Mouse (Mus musculus) forebrain, embryonic 14.5 days (tissue): ENCODE measurements at regions not wholly inside any gene's neighbourhood (a gene's known extent, or its start where the extent isn't known, plus 50 kb on each side); places are given as distances from the start of the nearest gene placed in this dataset.

ENCODE experiments used
- ATAC-seq: fragments of 200-750 bp; cut with Nextera tagmentation; 2 replicates; pipeline ENCODE4 v1.8.0; 2017; ENCODE audit warnings: mild to moderate bottlenecking, moderate library complexity
- DNase-seq: peaks from one replicate; pipeline ENCODE4 v3.0.0-alpha.2; 2015; ENCODE audit warnings: low spot score
- H3K27ac ChIP-seq: fragments of 300-500 bp; sonication (generic); 2 replicates; pipeline ENCODE4 v1.5.1; 2014; ENCODE audit warnings: low read depth, mild to moderate bottlenecking, control low read depth, low read length, moderate library complexity
- H3K27me3 ChIP-seq: fragments of 300-500 bp; sonication (generic); replicated peaks from 2 replicates; pipeline ENCODE4 v1.6.1; 2014; ENCODE audit warnings: low read length, control low read depth, mixed read lengths; ENCODE audit not compliant: control insufficient read depth, insufficient read depth
- H3K36me3 ChIP-seq: fragments of 300-500 bp; sonication (generic); 2 replicates; pipeline ENCODE4 v1.6.1; 2014; ENCODE audit warnings: low read length, control low read depth; ENCODE audit not compliant: control insufficient read depth, insufficient read depth
- H3K4me1 ChIP-seq: fragments of 300-500 bp; sonication (generic); 2 replicates; pipeline ENCODE4 v1.6.1; 2014; ENCODE audit warnings: antibody characterized with exemption, low read length, control low read depth; ENCODE audit not compliant: control insufficient read depth, insufficient read depth
- H3K4me2 ChIP-seq: fragments of 300-500 bp; sonication (generic); 2 replicates; pipeline ENCODE4 v1.6.1; 2014; ENCODE audit warnings: mild to moderate bottlenecking, control low read depth, low read length
- H3K4me3 ChIP-seq: fragments of 300-500 bp; sonication (generic); 2 replicates; pipeline ENCODE4 v1.5.1; 2014; ENCODE audit warnings: low read depth, low read length, control low read depth
- H3K9ac ChIP-seq: fragments of 300-500 bp; sonication (generic); 2 replicates; pipeline ENCODE4 v1.6.1; 2014; ENCODE audit warnings: mild to moderate bottlenecking, low read length, control low read depth, moderate library complexity
- H3K9me3 ChIP-seq: fragments of 300-500 bp; sonication (generic); replicated peaks from 2 replicates; pipeline ENCODE4 v1.6.1; 2016; ENCODE audit warnings: low read length, control low read depth, mixed read lengths; ENCODE audit not compliant: control insufficient read depth
- WGBS: fragments of 180-500 bp; shearing (Covaris S2); extraction: QIAGEN DNeasy Blood & Tissue Kit; methylation state at CpG from one replicate; pipeline ENCODE4 v1.1.7; 2014; 5-methylcytosine and 5-hydroxymethylcytosine counted together

DNA sequence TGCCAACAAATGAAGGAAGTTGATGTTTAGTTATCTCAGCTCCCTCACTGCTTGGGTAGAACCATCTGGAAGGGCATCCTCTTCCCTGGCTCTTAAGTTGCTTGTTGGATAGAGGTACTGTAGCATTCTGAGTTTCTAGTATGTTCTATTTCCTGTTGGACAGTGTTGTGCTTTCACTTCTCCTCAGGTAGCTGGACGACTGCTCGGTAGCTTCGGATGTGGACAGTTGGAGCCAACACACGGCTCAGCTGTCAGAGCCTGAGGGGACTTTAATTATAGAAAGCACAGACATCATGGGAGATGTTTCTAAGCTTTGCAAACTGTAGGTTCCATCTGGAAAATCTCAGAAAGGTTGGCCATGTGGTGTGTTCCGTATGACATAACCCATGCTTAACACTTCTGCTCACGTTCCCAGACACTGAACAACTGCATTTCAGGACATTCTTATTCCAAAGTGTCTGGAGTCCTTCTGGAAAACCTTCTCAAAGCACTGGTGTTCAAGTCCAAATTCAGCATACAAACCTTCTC lies 233.8 kb upstream of the Lrtm1 start:
- no peak overlapping the region for H3K4me2 ChIP-seq
- ATAC-seq (no peak), DNase-seq (no peak)
- no peaks in the 10 kb centered on the region for H3K27me3 ChIP-seq
- no peaks in the 10 kb centered on the region for H3K9me3 ChIP-seq
- H3K4me3 ChIP-seq, result no peak overlapping the region
- no peak overlapping the region for H3K9ac ChIP-seq
- H3K4me1 ChIP-seq, result no peaks in the 10 kb centered on the region
- 88% methylated on average over 6 of the region's 6 CpGs for WGBS
- no peaks in the 10 kb centered on the region for H3K36me3 ChIP-seq
- H3K27ac ChIP-seq, result no peak overlapping the region

- Histone ChIP-seq H3K27me3 (no peaks in the 10 kb centered on the region), H3K27ac (no peak overlapping the region), H3K9ac (no peak overlapping the region), H3K36me3 (no peaks in the 10 kb centered on the region), H3K4me3 (no peak overlapping the region), H3K4me1 (peaks cover 8% of the 10 kb centered on the region; the same call in 1 of the 2 replicates), H3K9me3 (no peaks in the 10 kb centered on the region), H3K4me2 (peak overlapping the region; percentile 33; the same call in 1 of the 2 replicates)
- 0% methylated on average over 4 of the region's 4 CpGs for WGBS
- no peak for DNase-seq
- no peak for ATAC-seq
Observed at GRCm38 (mm10) chr14:28798290-28798689, 219.7 kb upstream of the Lrtm1 start.

DNA sequence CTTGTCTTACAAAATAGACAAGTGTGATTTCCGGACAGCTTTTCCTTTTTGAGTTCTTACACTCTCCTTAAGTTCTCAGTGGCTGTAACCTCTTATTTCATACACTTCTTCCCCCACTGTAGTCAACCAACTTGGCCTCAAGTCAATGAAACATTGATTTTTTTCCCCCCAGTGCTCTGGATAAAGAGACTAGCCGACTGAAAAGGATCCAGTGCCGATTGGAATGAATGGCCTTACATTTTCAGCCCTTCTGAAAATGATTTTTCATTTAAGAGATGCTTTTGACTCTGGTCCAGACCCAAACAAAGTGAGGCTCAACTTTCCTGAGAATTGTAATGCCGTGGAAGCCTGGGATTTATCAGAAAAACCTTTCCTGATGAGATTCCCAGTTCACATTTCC lies 216.3 kb upstream of the Lrtm1 start:
- Histone ChIP-seq H3K4me1 (peaks cover 8% of the 10 kb centered on the region; the same call in 1 of the 2 replicates), H3K9ac (no peak overlapping the region), H3K27ac (no peak overlapping the region), H3K4me2 (no peak overlapping the region), H3K27me3 (no peaks in the 10 kb centered on the region), H3K36me3 (no peaks in the 10 kb centered on the region), H3K4me3 (no peak overlapping the region), H3K9me3 (no peaks in the 10 kb centered on the region)
- DNase-seq (no peak), ATAC-seq (no peak)
- WGBS, result 71% methylated on average over 4 of the region's 4 CpGs

- DNase-seq (no peak), ATAC-seq (no peak)
- Histone ChIP-seq H3K9ac (no peak overlapping the region), H3K27ac (no peak overlapping the region), H3K36me3 (no peaks in the 10 kb centered on the region), H3K4me1 (peaks cover 8% of the 10 kb centered on the region; the same call in 1 of the 2 replicates), H3K4me2 (no peak overlapping the region), H3K27me3 (no peaks in the 10 kb centered on the region), H3K4me3 (no peak overlapping the region), H3K9me3 (no peaks in the 10 kb centered on the region)
- WGBS, result 78% methylated on average over 5 of the region's 5 CpGs
Observed at GRCm38 (mm10) chr14:28802126-28802525, 215.9 kb upstream of the Lrtm1 start.

DNA sequence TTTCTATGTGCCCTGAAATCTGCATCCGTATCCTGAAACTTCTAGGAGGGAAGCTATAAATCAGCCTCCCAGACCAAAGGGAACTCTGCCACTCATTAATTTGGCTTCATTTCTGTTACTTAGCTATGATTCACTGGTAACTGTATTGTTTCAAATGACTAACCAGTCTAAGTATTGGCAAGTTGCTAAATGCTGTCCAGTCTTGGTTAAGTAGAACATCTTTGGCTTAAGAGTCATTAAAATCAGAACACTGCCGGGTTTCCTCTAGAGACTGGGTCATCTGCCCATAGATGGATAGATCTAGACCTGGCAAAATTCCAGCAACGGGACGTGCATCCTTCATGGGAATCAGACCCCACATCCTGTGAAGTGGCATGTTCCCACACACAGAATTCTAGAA lies 209.9 kb upstream of the Lrtm1 start:
- ATAC-seq (no peak), DNase-seq (no peak)
- Histone ChIP-seq H3K27me3 (no peaks in the 10 kb centered on the region), H3K27ac (no peak overlapping the region), H3K4me3 (no peak overlapping the region), H3K9me3 (no peaks in the 10 kb centered on the region), H3K36me3 (no peaks in the 10 kb centered on the region), H3K4me2 (no peak overlapping the region), H3K9ac (no peak overlapping the region), H3K4me1 (no peaks in the 10 kb centered on the region)
- 86% methylated on average over 4 of the region's 4 CpGs for WGBS

- no peak for ATAC-seq
- WGBS, result 65% methylated on average over 5 of the region's 5 CpGs
- no peak overlapping the region for H3K4me3 ChIP-seq
- peak; percentile 3 for DNase-seq
- H3K27ac ChIP-seq, result no peak overlapping the region
- H3K9me3 ChIP-seq, result no peaks in the 10 kb centered on the region
- no peaks in the 10 kb centered on the region for H3K36me3 ChIP-seq
- no peak overlapping the region for H3K9ac ChIP-seq
- H3K27me3 ChIP-seq, result no peaks in the 10 kb centered on the region
- no peaks in the 10 kb centered on the region for H3K4me1 ChIP-seq
- H3K4me2 ChIP-seq, result no peak overlapping the region
Observed at GRCm38 (mm10) chr14:28809355-28809754, 208.7 kb upstream of the Lrtm1 start.

DNA sequence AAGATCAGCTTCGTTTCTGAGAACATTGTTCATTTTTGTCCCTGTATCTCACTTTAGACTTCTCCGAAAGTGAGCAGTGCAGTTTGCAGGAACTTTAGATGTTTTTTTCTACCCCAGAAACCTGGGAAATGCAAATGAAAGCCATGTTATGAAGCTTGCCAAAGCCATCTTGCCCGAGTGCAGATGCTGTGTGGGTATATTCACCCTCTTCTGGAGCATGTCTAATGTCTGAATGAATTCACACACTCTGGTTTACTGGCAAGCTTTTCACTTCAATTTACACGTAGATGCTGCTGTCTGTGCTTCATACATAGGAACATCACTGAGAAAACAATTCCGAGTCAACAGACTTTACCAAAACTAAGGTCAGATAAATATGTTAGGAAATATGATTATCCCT lies 197.0 kb upstream of the Lrtm1 start:
- no peaks in the 10 kb centered on the region for H3K4me1 ChIP-seq
- peak; percentile 49 for DNase-seq
- no peak for ATAC-seq

GRCm38 (mm10) chr14:28827186-28827585 lies 190.8 kb upstream of the Lrtm1 start:
- H3K36me3 ChIP-seq, result no peaks in the 10 kb centered on the region
- H3K27ac ChIP-seq, result no peak overlapping the region
- H3K4me2 ChIP-seq, result no peak overlapping the region
- WGBS, result 89% methylated on average over 6 of the region's 6 CpGs
- no peaks in the 10 kb centered on the region for H3K9me3 ChIP-seq
- DNase-seq (no peak), ATAC-seq (no peak)
- no peak overlapping the region for H3K9ac ChIP-seq
- no peaks in the 10 kb centered on the region for H3K4me1 ChIP-seq
- no peaks in the 10 kb centered on the region for H3K27me3 ChIP-seq
- no peak overlapping the region for H3K4me3 ChIP-seq

More for the DNA sequence above, 197.0 kb upstream of the Lrtm1 start:
- Histone ChIP-seq H3K9ac (no peak overlapping the region), H3K27ac (no peak overlapping the region), H3K36me3 (no peaks in the 10 kb centered on the region), H3K4me3 (no peak overlapping the region), H3K9me3 (no peaks in the 10 kb centered on the region), H3K4me2 (no peak overlapping the region), H3K27me3 (no peaks in the 10 kb centered on the region)
- WGBS, result 68% methylated on average over 5 of the region's 5 CpGs

GRCm38 (mm10) chr14:28837117-28837516 lies 180.9 kb upstream of the Lrtm1 start:
- Histone ChIP-seq H3K9ac (no peak overlapping the region), H3K9me3 (no peaks in the 10 kb centered on the region), H3K27ac (no peak overlapping the region), H3K36me3 (no peaks in the 10 kb centered on the region), H3K27me3 (no peaks in the 10 kb centered on the region), H3K4me3 (no peak overlapping the region), H3K4me2 (no peak overlapping the region), H3K4me1 (no peaks in the 10 kb centered on the region)
- ATAC-seq (no peak), DNase-seq (no peak)
